Mouse (Mus musculus) neutrophil, adult 65 days (primary cell): ENCODE measurements around the gene Gemin5. TPM values are rescaled to one million over a fixed set of nuclear protein-coding genes. Genes with fewer than 3 reads are reported as not detected.

Experiments
- total RNA-seq: library from RNA; stranded (reverse); gene quantifications from 2 replicates; pipeline ENCODE4 v1.2.4, GENCODE M21; 2023

Gene Gemin5
- total RNA-seq, result 4.5 and 5.0 TPM in 2 replicates

GRCm38 (mm10) chr11:58168167-58168915, at the start of gene Gemin5:
Gene Gemin5 (minus strand): TSS chr11:58168539.

DNA sequence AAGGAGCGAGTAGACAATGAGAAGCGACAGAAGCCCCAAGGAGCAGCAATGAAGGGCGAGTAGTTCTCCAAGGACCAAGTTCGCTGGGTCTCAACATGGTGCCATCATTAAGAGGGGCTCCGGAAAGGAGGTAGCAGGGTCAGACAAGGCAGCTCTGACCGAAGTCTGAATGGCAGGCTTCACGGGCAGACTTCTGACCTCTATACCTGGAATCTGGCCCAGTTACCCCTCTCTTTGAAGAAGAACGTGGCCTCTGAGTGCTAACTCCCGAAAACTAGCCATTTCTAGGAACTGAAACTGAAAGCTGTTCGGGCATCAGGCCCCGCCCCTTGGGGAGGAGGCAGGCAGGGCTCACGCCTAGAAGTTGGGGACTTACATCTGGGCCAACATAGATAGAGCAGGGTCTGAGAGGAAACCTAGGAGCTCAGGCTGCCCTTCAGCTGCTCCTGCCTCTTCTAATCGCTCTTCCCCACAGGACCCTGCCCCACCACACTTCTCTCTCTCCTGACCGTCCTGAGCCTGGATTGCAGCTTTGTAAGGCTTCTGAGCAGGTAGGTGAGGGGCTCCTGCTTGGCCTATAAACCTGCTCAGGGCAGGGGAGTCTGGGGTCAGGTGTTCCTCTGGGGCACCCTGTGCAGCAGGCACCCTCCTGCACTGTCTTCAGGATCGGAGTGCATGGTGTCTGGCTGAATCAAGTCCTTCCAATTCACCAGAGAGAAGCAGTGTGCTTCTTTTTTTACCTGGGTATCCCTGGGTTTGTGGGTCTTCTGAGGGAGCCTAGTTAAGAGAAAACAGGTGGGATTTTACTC, 31.1 kb upstream of the Gemin5 start, which contains the start of the genes Igtp and Irgm2:
TSS of gene Igtp (plus strand) at position 328 of the 809 bp plus-strand sequence.
TSS of gene Irgm2 (plus strand) at position 390 of the 809 bp plus-strand sequence.

DNA sequence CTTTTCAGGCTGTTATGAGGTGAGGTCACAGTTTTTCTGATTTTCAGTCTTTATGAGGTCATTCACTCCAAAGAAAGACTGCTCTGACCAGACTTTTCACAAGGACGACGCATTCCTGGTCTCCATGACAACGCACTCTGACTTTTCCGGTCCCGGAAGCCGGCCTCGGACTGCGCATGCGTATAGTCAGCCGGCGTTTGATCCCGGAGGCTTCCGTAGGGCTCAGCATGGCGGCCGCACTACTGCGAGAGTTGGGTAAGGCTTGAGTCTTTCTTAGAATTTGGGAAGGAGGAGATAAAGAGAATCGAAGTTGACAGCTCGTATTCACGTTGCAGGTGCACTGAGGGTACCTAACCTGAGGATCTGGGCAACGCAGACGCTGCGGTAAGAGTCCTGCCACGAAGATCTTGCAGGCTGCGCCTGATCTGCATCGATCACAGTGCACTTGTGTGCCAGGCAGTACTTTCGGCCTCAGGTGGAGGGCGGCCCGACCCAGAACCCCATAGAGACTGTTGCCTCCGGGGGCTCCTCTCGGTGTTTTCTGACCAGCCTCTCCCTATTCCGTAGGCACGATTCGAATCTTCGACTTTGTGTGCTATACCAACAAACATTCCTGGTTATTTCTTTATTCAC, 3.2 kb upstream of the Gemin5 start, which contains the start of gene Mrpl22:
TSS of gene Mrpl22 (plus strand) at position 203 of the 633 bp plus-strand sequence.

DNA sequence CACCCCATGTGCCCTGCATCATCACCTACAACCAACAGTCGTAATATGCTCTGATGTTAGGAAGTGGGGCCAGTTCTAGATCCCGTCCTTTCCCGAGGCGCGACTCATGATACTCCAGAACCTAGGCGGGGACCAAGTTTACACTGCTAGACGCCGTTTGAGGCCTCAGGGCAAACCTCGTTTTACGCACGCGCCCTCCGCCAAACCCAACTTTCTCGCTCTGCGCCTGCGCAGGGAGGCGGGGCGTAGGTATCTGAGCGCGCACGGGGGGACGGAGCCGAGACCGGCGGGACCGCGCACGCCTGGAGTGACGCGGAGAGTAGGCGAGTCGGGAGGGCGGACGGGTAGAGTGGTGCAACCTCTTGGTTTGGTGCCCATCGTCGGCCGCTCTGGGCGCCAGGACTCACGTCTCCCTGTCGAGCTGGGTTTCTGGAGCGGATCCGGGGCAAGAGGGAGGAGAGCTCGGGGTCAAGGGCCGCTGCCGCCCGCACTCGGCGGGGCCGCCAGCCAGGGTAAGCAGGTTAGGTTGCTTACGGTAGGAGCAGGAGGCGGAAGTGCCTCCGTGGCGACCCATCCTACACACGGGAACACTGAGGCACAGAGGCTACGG, 64.5 kb downstream of the Gemin5 start, which contains the start of gene Cnot8:
TSS of gene Cnot8 (plus strand) at position 457 of the 610 bp plus-strand sequence.

DNA sequence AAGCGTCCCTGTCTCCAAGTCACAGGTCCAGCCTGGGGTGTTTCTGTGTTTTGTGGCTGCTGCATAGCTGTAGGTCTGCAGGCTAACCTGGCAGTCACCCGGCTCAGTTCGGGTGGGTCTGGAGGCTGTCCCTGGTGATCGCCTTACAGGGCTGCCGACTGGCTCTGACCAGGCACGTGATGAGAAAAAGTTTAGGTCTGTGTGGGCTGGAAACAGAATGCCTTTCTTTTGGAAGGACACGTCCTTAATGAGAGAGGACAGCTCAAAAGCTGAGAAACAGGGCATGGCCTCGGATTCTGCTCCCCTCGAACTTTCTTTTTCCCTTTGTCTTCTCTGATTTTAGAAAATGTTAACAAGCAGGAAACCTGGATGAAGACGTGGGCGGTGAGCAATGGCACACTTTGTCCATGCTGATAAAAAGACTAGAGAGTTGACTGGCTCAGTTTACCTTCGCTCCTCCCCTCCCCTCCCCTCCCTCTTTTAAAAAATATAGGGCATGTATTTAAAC, 75.3 kb downstream of the Gemin5 start, which contains the start of gene Gm12248:
TSS of gene Gm12248 (minus strand) at position 114 of the 508 bp plus-strand sequence.

Other genes starting within 250 kb of the Gemin5 start
- gene Larp1, start 159.5 kb downstream of the Gemin5 start, total RNA-seq, result 44.4 and 57.2 TPM in 2 replicates
- not detected in 2 replicates for gene Gm12248, start 75.4 kb downstream of the Gemin5 start, total RNA-seq
- gene Cnot8, start 64.4 kb downstream of the Gemin5 start, total RNA-seq, result 31.0 and 33.4 TPM in 2 replicates
- 7.8 and 11.0 TPM in 2 replicates for gene Mrpl22, start 3.1 kb upstream of the Gemin5 start, total RNA-seq
- 5.3 and 10.0 TPM in 2 replicates for gene Igtp, start 31.0 kb upstream of the Gemin5 start, total RNA-seq
- gene Irgm2, start 31.1 kb upstream of the Gemin5 start, total RNA-seq, result 3.3 and 4.9 TPM in 2 replicates
- 84.1 and 93.8 TPM in 2 replicates for gene 4930438A08Rik, start 106.3 kb upstream of the Gemin5 start, total RNA-seq
- gene Zfp692, start 138.5 kb upstream of the Gemin5 start, total RNA-seq, result 9.9 and 13.5 TPM in 2 replicates
- gene Zfp672, start 161.8 kb upstream of the Gemin5 start, total RNA-seq, result 13.5 and 20.9 TPM in 2 replicates
- gene Sh3bp5l, start 162.2 kb upstream of the Gemin5 start, total RNA-seq, result 26.4 and 32.8 TPM in 2 replicates
- gene Lypd8, start 210.5 kb upstream of the Gemin5 start, total RNA-seq, result not detected in 2 replicates